Mouse (Mus musculus) G1E (cell line): ENCODE data around the gene Pla2g15.

Experiments used
- CTCF ChIP-seq: IDR thresholded peaks from 2 replicates; pipeline ENCODE4 v1.5.1; 2012; ENCODE audit warnings: low read depth, low read length, inconsistent platforms, mixed read lengths
- GATA1 ChIP-seq: IDR thresholded peaks from 2 replicates; pipeline ENCODE4 v1.6.1; 2012; ENCODE audit warnings: borderline replicate concordance, low read length, inconsistent platforms, mixed read lengths
- GATA2 ChIP-seq: IDR thresholded peaks from 2 replicates; pipeline ENCODE4 v1.6.1; 2012; ENCODE audit warnings: low read depth, low read length, inconsistent platforms, borderline replicate concordance
- POLR2AphosphoS5 ChIP-seq: IDR thresholded peaks from 2 replicates; pipeline ENCODE4 v1.6.1; 2012; ENCODE audit warnings: low read depth, low read length, inconsistent platforms; ENCODE audit not compliant: insufficient replicate concordance
- TAL1 ChIP-seq: conservative IDR thresholded peaks from 2 replicates; pipeline ENCODE4 v1.6.1; 2012; ENCODE audit warnings: low read depth, low read length, inconsistent platforms, mixed read lengths

DNA sequence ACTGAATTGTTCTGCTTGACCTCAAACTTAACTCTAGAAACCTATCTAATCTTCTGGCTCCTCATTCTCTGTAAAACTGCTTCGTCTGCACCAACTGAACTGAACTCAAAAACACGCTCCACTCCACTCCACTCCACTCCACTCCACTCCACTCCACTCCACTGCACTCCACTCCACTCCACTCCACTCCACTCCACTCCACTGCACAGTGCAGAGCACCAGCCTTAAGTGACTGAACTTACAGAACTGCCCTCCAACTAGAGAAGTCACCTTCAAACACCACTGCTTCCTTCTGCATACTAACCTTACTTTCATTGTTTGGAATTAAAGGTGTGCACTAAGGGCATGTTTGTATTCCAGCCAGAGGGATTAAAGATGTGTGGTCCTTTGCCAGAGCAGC is 38.2 kb upstream of the Pla2g15 start:
- no peak for TF ChIP-seq CTCF
- TF ChIP-seq POLR2AphosphoS5 = no peak
- TF ChIP-seq GATA1 = no peak
- TF ChIP-seq TAL1 = no peak
- TF ChIP-seq GATA2 = no peak
